Mouse (Mus musculus): ENCODE data around the gene Fam32a.

Fam32a gene

DNA sequence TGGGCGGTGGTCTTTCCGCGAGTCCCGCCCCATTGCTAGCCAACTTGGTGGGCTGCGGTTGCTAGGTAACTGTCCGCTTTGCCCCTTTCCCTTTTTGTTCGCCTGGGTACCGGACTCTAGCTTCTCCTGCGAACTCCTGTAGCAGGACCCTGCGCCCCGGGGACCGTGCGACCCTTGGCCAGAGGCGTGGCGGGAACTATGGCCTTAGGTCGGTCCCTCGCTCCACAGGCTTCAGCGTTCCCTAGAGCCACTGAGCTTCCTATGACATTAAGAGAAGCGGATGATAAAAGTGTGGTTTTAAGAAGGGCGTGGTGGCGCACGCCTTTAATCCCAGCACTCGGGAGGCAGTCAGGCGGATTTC, 20.9 kb downstream of the Fam32a start:
- no peak for DNase-seq (ENCODE audit: low read depth, low spot score)

DNA sequence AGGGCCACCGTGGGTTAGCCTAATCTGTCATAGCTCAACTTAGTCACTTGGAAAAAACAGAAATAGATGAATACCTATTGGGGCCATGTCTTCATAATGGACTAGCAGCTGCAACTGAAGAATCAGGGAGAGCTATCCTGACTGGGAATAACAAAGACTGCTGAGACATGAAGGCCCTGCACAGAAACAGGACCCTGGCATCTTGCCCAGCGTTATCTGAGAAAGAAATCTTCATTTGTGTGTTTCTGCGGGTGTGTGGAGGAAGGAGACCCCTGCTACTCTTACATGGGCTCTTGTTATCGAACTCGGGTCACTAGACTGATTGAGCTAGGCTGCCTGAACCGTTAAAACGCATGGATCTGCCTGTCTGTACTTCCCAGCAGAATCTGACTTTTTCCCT, 21.4 kb downstream of the Fam32a start:
- no peak for DNase-seq (ENCODE audit: low read depth, low spot score)

DNA sequence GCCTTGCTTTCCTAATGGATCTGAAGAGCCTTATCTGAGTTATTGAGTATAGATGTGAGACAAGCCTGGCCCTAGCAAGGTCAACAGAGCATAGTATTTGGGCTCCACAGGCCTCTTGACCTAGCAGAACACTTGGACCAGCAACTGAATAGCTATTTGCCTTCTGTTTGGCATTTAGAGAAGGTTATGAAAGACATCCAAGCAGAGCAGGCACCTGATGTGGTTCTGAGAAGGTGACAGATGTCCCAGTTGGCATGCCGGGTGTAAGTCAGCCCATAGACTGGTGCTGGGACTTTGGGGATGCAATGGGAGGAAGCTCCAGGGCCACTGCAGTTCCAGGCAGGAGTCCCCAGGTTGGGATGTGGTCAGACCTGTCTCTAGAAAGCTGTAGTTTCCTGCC, 22.7 kb downstream of the Fam32a start:
- no peak for DNase-seq (ENCODE audit: low read depth, low spot score)

DNA sequence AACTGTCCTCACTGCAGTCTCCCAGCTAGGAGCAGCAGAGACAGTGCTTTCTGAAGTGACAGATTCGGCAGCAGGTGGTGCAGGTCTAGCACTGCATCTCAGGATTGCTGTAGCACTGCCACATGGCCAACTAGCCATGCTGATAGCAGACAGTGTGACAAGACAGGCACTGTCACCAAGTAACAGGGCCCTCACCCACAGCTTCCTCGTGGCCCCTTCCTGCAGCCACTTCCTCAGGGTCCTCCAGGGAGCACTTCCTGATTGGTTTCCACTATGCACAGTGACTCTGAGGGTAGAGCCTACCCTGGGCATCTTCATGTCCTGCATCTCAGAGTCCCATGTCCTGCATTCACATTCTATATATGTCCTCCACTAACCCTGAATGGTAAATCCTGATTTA, 25.1 kb downstream of the Fam32a start:
- no peak for DNase-seq (ENCODE audit: low read depth, low spot score)

DNA sequence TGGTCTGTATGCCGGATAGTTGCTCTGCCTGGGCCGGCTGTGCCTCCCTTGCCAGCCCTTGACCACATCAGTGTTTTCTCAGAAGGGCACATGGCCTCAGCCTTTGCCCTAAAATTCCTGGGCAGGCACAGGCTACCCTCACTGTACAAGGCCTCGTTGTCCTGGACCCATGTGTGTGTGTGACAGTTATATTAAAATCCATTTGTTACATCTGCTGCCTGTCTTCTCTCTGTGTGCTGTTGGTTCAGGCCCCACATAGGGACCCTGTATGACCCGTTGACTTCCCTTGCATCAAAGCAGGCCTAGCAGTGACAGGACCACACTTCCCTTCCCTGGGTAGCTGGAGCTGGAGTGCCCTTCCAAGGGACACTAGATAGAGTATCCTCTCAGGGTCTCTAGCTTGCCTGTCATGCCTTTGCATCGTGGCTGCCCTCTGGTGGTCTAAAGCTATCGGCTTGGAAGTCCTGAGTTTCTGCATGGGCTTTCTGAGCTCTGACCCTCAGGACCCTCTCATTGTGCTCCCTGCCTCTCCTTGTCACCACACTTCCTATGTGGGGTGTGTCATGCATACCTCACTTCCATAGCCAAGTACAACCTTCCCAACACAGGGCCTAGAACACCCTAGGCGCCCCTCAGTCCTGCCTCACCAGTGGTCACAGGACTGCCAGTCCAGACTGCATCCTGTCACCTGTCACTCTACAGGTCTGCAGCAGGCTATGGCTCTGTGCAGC, 37.8 kb downstream of the Fam32a start:
- peak; percentile 58 for DNase-seq (ENCODE audit: low read depth, low spot score)

DNA sequence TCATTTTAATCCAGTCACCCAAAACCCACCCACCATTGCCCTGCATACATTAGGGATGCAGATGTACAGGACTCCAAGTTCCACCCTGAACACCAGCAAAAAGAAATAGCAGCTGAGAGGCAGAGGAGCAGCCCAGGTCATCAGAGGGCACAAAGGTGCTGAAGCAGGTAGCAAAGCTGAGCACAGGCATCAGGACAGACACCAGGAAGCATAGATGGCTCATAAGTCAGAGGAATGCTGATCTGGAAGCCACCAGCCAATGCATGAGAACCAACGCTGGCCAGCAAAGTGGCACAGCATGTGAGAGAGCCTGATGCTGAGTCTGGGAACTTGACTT, 38.3 kb downstream of the Fam32a start:
- DNase-seq (ENCODE audit: low read depth, low spot score), result no peak

DNA sequence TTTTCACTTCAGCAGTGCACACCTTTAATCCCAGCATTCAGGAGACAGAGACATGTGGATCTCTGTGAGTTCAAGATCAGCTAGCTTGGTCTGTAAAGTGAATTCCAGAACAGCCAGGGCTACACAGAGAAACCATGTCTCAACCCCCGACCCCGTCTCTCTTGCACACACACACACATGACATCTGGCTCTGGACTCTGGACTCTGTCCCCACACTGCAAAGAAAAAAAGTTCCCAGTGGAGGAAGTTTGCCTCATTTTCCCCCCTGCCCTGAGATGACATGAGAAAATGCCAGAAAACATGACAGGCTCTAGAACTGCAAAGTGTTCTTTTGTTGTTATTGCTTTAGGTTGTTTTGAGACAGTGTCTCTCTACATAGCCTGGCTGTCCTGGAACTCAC, 40.3 kb downstream of the Fam32a start:
- no peak for DNase-seq (ENCODE audit: low read depth, low spot score)

DNA sequence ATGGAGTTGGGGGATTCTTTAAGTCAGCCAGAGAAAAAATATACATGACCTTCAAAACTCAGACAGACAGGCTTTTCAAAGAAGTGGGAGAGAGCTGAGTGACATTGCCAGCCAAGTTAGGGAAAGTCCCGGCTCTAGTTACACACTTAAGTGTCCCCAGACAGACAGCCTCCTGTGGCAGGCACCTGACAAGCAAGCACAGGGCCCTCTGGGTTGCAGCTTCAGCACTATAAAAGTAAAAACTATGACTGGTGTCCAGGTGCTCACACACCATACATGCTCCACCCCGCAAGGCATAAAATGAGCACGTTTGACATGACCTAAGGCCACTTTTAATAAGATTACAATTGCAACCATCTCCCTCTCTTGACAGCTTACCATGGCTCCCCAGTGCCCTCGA, 41.1 kb downstream of the Fam32a start:
- peak; percentile 55 for DNase-seq (ENCODE audit: low read depth, low spot score)

DNA sequence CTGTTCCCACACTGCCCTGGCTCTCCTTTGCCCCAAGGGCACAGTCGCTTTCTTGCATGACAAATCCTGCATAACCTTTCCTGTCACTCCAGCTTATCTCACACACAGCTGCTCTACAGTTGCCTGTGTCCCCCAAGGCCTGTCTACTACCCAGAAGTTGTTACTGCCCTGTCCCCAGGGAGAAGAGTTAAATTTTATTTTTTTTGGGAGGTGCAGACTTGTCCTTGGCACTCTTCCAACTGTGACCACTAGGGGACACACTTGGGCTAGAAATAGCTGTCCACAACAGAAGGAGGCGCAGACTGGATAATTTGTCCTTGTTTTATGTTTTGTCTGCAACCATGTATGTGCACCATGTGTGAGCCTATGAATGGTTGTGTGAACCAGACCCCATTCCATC, 41.5 kb downstream of the Fam32a start:
- DNase-seq (ENCODE audit: low read depth, low spot score), result peak; percentile 84

DNA sequence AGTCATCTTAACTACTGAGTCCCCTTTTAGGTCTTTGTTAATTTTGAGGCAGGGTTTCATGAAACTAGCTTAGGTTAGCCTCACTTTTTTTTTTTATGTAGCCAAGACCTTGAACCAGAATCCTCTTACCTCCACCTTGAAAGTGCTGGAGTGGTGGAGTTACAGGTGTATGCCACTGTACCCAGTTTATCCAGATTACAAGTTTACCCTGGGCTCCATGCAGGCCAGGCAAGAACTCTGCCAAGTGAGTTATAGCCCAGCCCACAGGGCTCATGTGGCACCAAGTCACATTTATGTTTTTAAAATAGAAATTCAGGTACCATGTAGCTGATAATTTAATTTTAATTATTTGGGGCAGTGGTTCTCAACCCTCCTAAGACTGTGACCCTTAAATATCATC, 41.9 kb downstream of the Fam32a start:
- DNase-seq (ENCODE audit: low read depth, low spot score), result no peak

DNA sequence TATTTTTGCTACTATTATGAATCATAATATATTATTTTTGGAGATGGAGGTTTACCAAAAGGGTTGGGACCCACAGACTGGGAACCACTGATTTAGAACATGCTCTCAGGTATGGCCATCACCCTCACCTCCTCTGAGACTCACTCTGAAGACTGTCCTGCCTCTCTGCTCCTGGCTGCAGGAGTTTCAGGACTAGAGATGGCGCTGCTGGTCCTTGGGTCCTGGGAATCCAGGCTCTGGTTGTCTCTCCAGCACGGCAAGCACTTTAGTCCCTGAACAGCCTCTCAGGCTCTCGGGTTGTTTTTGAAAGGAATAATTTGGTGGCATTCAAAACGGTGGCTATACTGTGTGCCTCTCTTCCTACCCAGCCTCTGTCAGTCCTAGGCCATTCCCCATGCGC, 42.3 kb downstream of the Fam32a start:
- DNase-seq (ENCODE audit: low read depth, low spot score), result no peak

DNA sequence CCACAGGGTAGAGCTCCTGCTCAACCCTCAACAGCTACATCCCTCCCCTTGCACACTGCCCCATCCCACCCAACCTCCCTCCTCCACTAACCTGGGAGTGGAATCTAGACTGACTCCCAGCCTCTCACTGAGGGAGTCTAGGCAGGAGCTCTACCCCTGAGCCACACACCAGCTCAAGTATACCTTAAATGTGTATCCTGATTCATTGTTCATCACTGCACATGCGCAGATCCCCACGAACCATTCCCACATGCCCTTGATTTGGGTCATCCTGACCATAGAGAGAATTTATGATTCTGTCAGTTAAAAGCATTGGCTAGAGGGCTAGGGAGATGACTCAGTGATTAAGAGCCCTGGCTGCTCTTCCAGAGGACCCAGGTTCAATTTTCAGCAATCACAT, 43.2 kb downstream of the Fam32a start:
- DNase-seq (ENCODE audit: low read depth, low spot score), result no peak

DNA sequence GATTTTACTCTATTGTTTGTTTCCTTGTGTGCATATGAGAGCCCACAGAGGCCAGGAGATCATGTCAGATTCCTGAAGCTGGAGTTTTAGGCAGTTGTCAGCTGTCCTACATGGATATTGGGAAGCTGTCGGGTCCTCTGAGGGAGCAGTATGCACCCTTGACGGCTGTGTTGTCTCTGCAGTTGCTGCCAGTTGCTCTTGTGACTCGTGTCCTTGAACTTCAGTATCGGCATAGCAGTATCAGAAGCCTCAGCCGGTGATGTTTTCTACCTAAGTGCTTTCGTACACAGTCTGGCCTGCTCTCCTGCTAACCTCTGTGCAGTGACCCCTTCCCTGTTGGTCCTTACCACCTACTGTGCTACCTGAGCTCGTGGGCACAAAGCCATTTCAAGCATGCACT, 43.9 kb downstream of the Fam32a start:
- DNase-seq (ENCODE audit: low read depth, low spot score), result no peak

DNA sequence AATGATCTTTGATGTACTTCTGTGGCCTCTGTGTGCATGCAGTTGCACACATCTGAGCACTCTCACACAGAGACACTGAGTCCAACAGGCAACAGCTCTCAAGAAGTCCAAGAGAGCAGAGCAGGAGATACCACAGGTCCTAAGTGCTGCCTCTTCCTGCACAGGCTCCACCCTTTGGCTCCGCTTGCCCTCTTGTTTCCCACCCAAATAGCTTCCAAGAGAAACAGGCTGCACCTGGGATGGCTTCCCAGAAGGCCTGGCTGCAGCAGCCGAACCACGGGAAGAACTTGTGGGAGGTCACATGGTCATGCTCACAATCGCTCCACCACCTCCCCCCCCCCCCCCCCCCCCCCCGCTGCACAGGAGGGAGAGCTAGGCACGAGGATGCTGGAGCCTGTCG, 45.8 kb downstream of the Fam32a start:
- no peak for DNase-seq (ENCODE audit: low read depth, low spot score)

DNA sequence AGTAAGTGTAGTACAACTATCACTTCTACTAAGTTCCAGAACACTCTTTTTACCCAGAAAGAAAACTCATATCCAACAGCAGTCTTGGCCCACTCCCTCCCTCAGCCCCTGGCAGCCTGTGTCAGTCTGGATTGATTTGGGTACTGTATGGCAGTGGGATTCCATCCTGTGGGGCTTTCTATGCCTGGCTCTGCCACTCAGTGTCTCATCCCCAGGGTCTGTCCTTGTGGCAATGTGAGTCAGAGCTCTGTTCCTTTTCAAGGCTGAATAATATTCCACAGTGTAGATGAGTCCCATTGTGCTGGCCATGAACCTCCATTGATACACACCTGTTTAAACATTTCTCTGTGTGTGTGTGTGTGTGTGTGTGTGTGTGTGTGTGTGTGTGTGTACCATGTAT, 47.1 kb downstream of the Fam32a start:
- no peak for DNase-seq (ENCODE audit: low read depth, low spot score)

DNA sequence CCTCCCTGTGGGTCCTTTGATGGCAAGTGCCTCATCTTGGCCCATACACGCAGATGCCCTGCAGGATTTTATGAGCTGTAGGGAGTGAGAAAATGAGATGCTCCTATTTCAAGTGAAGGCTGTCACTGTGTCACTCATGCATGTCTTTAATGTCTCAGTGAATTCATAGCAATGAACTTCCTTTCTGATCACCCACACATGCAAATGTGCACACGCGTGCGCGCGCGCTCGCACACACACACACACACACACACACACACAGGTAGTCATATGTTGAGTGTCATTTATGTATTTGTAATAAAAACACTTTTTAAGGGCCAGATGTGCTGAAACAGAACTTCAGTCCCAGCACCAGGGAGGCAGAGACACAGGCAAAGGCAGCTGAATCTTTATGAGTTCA, 47.6 kb downstream of the Fam32a start:
- DNase-seq (ENCODE audit: low read depth, low spot score), result peak; percentile 73

DNA sequence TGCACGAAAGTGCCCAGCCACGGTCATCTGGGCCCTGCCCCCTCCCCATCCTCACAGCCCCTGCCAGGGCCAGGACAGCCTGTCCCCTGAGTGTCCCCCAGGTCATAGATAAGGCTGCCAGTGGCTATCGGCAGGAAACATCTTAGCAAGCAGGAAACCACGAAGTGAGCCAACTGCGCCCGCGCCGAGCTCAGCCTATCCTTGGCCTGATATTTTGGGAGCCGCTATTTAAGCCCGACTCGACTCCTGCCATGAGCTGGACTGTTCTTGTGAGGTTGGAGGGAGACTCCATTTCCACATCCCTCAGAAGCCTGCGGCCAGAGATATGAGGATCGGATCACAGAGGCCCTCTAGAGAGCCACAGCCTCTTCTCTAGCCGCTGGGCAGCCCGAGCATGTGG, 48.8 kb downstream of the Fam32a start:
- DNase-seq (ENCODE audit: low read depth, low spot score), result peak; percentile 85

DNA sequence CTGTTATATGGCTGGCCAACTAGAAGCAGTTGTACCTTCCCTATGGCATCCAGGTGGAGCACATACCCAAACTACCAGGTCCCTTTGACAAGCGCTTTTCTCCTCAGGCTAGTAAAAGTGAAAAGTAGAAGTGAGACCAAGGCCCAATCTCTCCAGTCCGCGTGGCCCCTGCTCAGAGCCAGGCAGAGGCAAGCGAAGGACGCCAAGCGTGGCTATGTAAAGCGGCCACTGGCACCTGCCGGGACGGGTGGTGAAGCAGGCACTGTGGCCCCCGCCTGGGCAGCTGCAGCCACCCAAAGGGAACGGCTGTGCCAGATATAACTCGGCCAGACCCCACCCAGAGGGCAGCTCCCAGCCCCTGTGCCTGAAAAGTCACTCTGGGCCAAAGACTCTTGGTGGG, 51.1 kb downstream of the Fam32a start:
- peak; percentile 96 for DNase-seq (ENCODE audit: low read depth, low spot score)

DNA sequence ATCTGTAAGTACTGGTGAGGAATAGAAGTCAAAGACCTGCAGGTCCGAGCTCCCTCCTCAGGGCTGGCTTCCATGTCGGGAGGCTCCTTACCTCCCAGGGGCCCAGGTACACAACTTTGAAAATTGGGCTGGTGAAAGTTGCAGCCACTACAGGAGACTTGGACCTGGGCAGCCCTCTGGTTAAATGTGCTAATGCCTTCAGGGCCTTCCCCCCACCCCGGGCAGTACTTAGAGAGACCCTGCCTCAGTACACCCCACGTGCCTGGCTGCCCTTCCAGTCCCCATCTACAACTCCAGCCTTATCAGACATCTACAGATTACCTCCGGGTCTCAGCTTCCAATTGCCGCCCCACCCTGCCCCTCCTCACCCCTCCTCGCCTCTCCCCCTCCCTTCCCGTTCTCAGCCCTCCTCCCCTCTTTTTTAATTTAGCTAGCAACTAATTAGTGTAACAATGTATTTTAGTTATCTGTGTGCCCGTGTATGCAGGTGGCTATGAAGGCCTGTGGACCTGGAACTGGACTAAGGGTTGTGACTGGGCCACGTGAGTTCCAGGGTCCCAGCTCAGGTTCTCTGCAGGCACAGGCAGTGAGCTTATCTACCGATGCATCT, 51.6 kb downstream of the Fam32a start:
- no peak for DNase-seq (ENCODE audit: low read depth, low spot score)

DNA sequence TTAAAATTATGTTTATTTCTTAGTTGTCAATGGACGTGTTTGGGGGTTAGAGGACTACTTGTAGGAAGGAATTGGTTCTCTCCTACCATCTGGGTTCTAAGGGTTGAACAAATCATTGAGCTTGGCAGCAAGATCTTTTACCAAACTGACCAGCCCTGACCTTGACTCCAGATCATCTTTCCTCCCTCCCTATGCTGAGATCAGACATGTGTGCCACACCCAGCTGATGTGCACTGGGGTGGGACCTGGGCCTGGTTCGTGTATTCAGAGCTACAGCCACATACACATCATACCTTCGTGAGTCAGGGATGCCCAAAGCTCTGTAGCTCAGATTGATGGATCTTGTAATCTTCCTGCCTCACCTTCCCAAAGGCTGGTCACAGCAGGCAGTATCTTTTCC, 52.2 kb downstream of the Fam32a start:
- DNase-seq (ENCODE audit: low read depth, low spot score), result peak; percentile 65

DNA sequence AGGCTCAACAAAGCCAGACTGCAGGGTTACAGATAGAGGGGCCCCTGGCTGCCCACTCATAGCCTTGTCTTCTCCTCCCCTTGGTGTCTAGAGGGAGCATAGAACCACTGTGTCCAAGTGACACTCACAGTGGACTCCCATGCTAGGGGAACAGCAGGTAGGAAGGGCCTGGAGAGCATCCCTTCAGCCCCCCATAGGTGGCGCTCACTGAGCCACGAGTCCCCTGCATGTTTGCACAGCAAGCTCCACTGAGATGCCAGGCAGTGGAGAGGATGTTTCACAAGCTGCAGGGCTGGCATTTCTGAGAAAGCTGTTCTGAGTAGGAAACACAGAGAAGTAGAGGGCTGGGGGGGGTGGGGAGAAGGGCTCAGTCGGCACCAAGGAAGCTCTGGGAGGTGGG, 52.8 kb downstream of the Fam32a start:
- DNase-seq (ENCODE audit: low read depth, low spot score), result peak; percentile 88

DNA sequence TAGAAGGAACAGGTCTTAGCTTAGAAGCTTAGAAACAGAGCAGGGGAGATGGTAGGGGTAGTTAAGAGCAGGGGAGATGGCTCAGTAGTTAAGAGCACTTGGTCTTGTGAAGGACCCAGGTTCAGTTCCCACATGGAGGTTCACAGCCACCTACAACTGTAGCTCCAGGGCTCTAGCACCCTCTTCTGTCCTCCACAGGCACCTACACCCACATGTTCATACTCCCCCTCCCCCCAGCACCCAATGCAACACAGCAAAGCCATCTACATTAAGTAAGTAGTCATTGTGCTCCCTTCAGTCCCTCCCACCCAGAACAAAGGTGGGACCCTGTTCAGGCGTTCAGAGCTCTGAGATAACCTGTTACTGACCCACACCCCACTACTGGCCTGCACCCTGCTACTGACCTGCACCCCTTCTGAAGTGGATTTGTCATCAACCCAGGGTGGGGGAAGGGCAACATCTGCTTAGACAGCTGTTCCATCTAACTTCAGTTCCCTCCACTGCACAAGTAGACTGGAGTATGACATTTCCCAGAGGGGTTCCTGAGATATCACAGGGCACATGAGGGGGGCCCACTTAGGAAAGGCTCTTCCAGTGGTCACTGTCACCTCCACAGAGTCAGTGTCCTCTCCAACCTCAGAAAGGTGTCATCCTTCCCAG, 53.7 kb downstream of the Fam32a start:
- peak; percentile 86 for DNase-seq (ENCODE audit: low read depth, low spot score)

DNA sequence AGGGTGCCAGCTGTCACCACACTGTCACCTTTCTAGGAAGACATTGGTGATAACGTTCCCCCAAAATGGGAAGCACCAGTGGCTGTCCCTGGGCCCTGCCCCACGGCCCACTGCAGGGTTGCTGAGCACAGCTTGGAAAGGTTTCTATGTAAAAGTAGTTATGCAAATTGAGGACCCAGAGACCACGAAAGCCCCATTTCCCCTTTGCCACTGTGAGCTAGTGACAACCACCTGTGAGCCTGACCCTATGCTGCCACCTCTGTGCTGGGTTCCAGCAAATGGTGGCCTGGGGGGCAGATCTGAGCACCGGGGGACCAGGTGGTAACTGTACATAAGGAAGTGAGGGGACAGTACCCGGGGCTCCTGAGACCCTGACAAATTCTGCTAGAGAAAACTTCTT, 54.3 kb downstream of the Fam32a start:
- DNase-seq (ENCODE audit: low read depth, low spot score), result peak; percentile 95
